27 mouse cellular contexts compared by ENCODE assay signal in genomic region chr1:38588741-38589140, GRCm38 (mm10).
DNase-seq lines count a peak whose midpoint lies in the region; ATAC-seq lines count a peak whose summit lies in the region.
"Had no signal": no experiment of that assay in that cellular context is flagged by ENCODE, and none has a peak within 500 bp of the region (broad histone marks: within the 10 kb centered on the region; RNA-seq: fewer than 3 reads in every experiment).

No protein-coding gene starts in this region.

- H3K27me3 ChIP-seq in hindbrain, embryonic 13.5 days = no peaks in the 10 kb centered on the region
- no peaks in the 10 kb centered on the region for H3K27me3 ChIP-seq in hindbrain, embryonic 16.5 days (replicated peaks; ENCODE audit: control insufficient read depth, insufficient read depth, low read length)
- no peaks in the 10 kb centered on the region for H3K27me3 ChIP-seq in neural tube, embryonic 15.5 days (replicated peaks)
- H3K27me3 ChIP-seq: embryonic facial prominence, embryonic 13.5 days; forebrain, embryonic 12.5 days; forebrain, embryonic 15.5 days; heart, embryonic 12.5 days; heart, embryonic 15.5 days had no signal

- peak; percentile 24 to 59 for DNase-seq in left cerebral cortex, postnatal 14 days (ENCODE audit: low spot score in 2 of 2)
- no peak for DNase-seq in left cerebral cortex, postnatal 4 days
- DNase-seq in brain, adult 2 months (ENCODE audit: low read depth, low spot score) = peak; percentile 50
- DNase-seq in cerebellum, adult 9-10 months = no peak
- DNase-seq: adrenal gland, adult 2 months; adrenal gland, postnatal 14 days; cerebellum, adult 18-20 months; cerebellum, adult 9-11 months; cerebellum, postnatal 25 days; gastrocnemius, adult 2 months; gastrocnemius, postnatal 14 days; heart, adult 18-20 months; heart, postnatal 10 days; heart, postnatal 4 days; kidney, adult 18-20 months had no signal

- intact Hi-C loops in left cerebral cortex, postnatal 14 days (cut with DNase I) = no loop called here
- intact Hi-C loops in left cerebral cortex, postnatal 4 days (cut with DNase I) = no loop called here

- peak overlapping the region; percentile 44 for H3K27ac ChIP-seq in hindbrain, embryonic 13.5 days
- no peak overlapping the region for H3K27ac ChIP-seq in hindbrain, embryonic 16.5 days (ENCODE audit: low read depth, low read length)
- H3K27ac ChIP-seq in neural tube, embryonic 15.5 days (replicated peaks) = 0 out of 2 replicates have a peak overlapping the region, but pooled peaks have one; percentile 35
- H3K27ac ChIP-seq: embryonic facial prominence, embryonic 13.5 days; forebrain, embryonic 12.5 days; forebrain, embryonic 15.5 days; gastrocnemius, adult 2 months; heart, embryonic 15.5 days had no signal

- no peaks in the 10 kb centered on the region for H3K36me3 ChIP-seq in hindbrain, embryonic 13.5 days
- no peaks in the 10 kb centered on the region for H3K36me3 ChIP-seq in hindbrain, embryonic 16.5 days (ENCODE audit: control insufficient read depth, insufficient read depth, low read length)
- no peaks in the 10 kb centered on the region for H3K36me3 ChIP-seq in neural tube, embryonic 15.5 days
- H3K36me3 ChIP-seq: embryonic facial prominence, embryonic 13.5 days; forebrain, embryonic 15.5 days; heart, embryonic 12.5 days; heart, embryonic 15.5 days had no signal

- no peaks in the 10 kb centered on the region for H3K9me3 ChIP-seq in hindbrain, embryonic 13.5 days
- no peaks in the 10 kb centered on the region for H3K9me3 ChIP-seq in hindbrain, embryonic 16.5 days (ENCODE audit: control insufficient read depth, low read length)
- H3K9me3 ChIP-seq in neural tube, embryonic 15.5 days (replicated peaks) = no peaks in the 10 kb centered on the region
- H3K9me3 ChIP-seq: embryonic facial prominence, embryonic 13.5 days; heart, embryonic 15.5 days had no signal

- H3K9ac ChIP-seq in hindbrain, embryonic 13.5 days = no peak overlapping the region
- no peak overlapping the region for H3K9ac ChIP-seq in hindbrain, embryonic 16.5 days (ENCODE audit: low read depth, low read length)
- no peak overlapping the region for H3K9ac ChIP-seq in neural tube, embryonic 15.5 days (replicated peaks)
- H3K9ac ChIP-seq: embryonic facial prominence, embryonic 13.5 days; forebrain, embryonic 12.5 days; forebrain, embryonic 15.5 days; heart, embryonic 12.5 days; heart, embryonic 15.5 days had no signal

- ATAC-seq in hindbrain, embryonic 13.5 days (ENCODE audit: low FRiP score) = no peak
- no peak for ATAC-seq in hindbrain, embryonic 16.5 days
- ATAC-seq in neural tube, embryonic 15.5 days (ENCODE audit: low FRiP score) = no peak
- ATAC-seq: CD4-positive, CD25-positive, alpha-beta regulatory T cell, adult 4 months; forebrain, embryonic 15.5 days; inflammation-experienced regulatory T-cells, adult 6 months; intestine, embryonic 16.5 days had no signal

- WGBS in hindbrain, embryonic 13.5 days = 78% methylated on average over 6 of the region's 6 CpGs
- 55% methylated on average over 6 of the region's 6 CpGs for WGBS in hindbrain, embryonic 16.5 days
- 44% methylated on average over 6 of the region's 6 CpGs for WGBS in neural tube, embryonic 15.5 days

- peaks cover 49% of the 10 kb centered on the region for H3K4me1 ChIP-seq in hindbrain, embryonic 13.5 days (replicated peaks)
- H3K4me1 ChIP-seq in hindbrain, embryonic 16.5 days (ENCODE audit: control insufficient read depth, insufficient read depth, low read depth, low read length) = no peaks in the 10 kb centered on the region; the same call in none of the 2 replicates
- peaks cover 36% of the 10 kb centered on the region for H3K4me1 ChIP-seq in neural tube, embryonic 15.5 days
- H3K4me1 ChIP-seq: heart, embryonic 15.5 days had no signal

- H3K4me3 ChIP-seq in hindbrain, embryonic 13.5 days = no peak overlapping the region
- H3K4me3 ChIP-seq in hindbrain, embryonic 16.5 days (ENCODE audit: low read length) = no peak overlapping the region
- H3K4me3 ChIP-seq in neural tube, embryonic 15.5 days (replicated peaks) = no peak overlapping the region
- H3K4me3 ChIP-seq: embryonic facial prominence, embryonic 13.5 days; erythroblast, embryonic 14.5 days; forebrain, embryonic 12.5 days; forebrain, embryonic 15.5 days; gastrocnemius, adult 2 months; heart, embryonic 12.5 days; heart, embryonic 15.5 days had no signal

- no peak overlapping the region for H3K4me2 ChIP-seq in hindbrain, embryonic 13.5 days
- no peak overlapping the region for H3K4me2 ChIP-seq in hindbrain, embryonic 16.5 days (ENCODE audit: low read length)
- H3K4me2 ChIP-seq in neural tube, embryonic 15.5 days = no peak overlapping the region
- H3K4me2 ChIP-seq: embryonic facial prominence, embryonic 13.5 days; forebrain, embryonic 12.5 days; forebrain, embryonic 15.5 days; heart, embryonic 12.5 days; heart, embryonic 15.5 days had no signal

Comparison
In these comparisons a context has a peak if more than half of its experiments do, and no peak if none do; other contexts are left out.
1. DNase-seq: peak in left cerebral cortex, postnatal 14 days (2 of 2) and brain, adult 2 months (single experiment); none in left cerebral cortex, postnatal 4 days (single experiment) and cerebellum, adult 9-10 months (single experiment).